Mouse (Mus musculus): ENCODE data around the gene Nme4. TPM values are rescaled to one million over a fixed set of nuclear protein-coding genes. Genes with fewer than 3 reads are reported as not detected.

Gene Nme4
- polyA plus RNA-seq, 1 experiment from 2014 or later, result 122 TPM

DNA sequence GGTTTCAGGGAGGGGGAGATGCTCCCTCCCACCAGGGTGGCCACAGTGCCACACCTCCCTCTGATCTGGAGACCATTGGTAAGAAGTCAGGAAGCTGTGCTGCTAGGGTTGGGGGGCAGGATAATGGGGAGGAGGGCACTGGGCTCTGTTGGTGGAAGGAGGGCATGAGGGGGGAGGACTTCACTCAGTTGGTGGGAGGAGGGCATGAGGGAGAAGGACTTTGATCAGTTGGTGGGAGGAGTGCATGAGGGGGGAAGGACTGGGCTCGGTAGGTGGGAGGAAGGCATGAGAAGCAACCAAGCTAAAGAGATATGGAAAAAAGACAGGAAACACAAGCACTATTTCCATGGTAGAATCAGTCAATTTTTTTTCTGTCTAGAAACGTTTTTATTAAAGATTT is 14.5 kb downstream of the Nme4 start:
- no peak for ATAC-seq (ENCODE audit: insufficient number of reproducible peaks, insufficient read depth, low FRiP score, low TSS enrichment)
- Histone ChIP-seq H3K9me3 (no peaks in the 10 kb centered on the region), H3K9ac (no peak overlapping the region), H3K36me3 (peaks cover 13% of the 10 kb centered on the region), H3K27ac (no peak overlapping the region), H3K4me2 (replicated peaks) (no peak overlapping the region), H3K27me3 (no peaks in the 10 kb centered on the region), H3K4me1 (no peaks in the 10 kb centered on the region), H3K4me3 (no peak overlapping the region)
- WGBS, result 45% methylated on average over 2 of the region's 2 CpGs

GRCm38 (mm10) chr17:26078851-26079250 is 16.6 kb downstream of the Nme4 start:
- Histone ChIP-seq H3K4me1 (no peaks in the 10 kb centered on the region), H3K9ac (no peak overlapping the region), H3K36me3 (peaks cover 11% of the 10 kb centered on the region), H3K4me2 (replicated peaks) (no peak overlapping the region), H3K27me3 (no peaks in the 10 kb centered on the region), H3K9me3 (no peaks in the 10 kb centered on the region), H3K4me3 (no peak overlapping the region), H3K27ac (no peak overlapping the region)
- WGBS, result 87% methylated on average over 2 of the region's 2 CpGs
- ATAC-seq (ENCODE audit: insufficient number of reproducible peaks, insufficient read depth, low FRiP score, low TSS enrichment), result no peak

DNA sequence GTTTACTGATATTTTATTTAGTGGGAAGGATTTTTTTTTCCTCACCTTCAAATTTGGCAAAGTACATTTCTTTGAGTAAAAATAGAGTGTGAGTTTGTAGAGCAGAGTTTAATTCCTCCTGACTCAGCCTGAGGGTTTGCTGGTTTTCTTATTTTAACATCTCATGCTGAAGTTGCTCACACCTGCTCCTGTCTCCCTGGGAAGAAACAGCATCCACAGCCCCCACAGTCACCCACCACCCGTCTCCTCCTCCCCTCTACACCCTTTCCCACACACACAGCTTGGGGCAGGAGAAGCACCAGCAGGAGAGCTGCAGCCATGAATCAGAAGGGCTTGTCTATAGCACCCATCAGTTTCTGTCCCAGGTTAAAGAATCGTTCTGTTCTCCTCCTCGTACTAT is 20.2 kb downstream of the Nme4 start:
- no peaks in the 10 kb centered on the region for H3K36me3 ChIP-seq
- H3K4me3 ChIP-seq, result no peak overlapping the region
- H3K27me3 ChIP-seq, result no peaks in the 10 kb centered on the region; the same call in 1 of the 2 replicates
- H3K4me1 ChIP-seq, result no peaks in the 10 kb centered on the region
- H3K9ac ChIP-seq, result no peak overlapping the region
- 60% methylated on average over 3 of the region's 3 CpGs for WGBS
- no peaks in the 10 kb centered on the region for H3K9me3 ChIP-seq
- no peak for ATAC-seq (ENCODE audit: insufficient number of reproducible peaks, insufficient read depth, low FRiP score, low TSS enrichment)
- H3K27ac ChIP-seq, result no peak overlapping the region
- no peak overlapping the region for H3K4me2 ChIP-seq (replicated peaks)

DNA sequence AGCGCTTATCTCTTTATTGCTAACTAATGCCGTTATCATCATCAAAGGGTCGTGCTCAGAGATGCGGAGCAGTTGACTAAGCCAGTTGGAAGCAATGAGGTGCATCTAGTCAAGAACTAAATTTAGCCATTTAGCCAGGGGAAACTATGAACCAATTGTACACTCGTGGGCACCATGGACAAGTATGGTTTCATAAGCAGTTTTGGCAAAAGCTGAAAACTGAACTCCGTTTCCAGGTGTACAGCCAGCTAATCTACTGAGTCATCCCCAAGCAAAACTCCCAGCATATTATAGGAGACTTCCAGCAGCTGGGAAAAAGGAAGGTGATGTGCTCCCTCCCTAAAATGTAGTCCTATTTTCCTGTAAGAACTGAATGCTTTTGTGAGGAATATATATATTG is 25.3 kb downstream of the Nme4 start:
- H3K27ac ChIP-seq, result no peak overlapping the region
- no peak overlapping the region for H3K9ac ChIP-seq
- H3K4me2 ChIP-seq (replicated peaks), result peak overlapping the region; percentile 100
- WGBS, result 40% methylated on average over 6 of the region's 6 CpGs
- peaks cover 35% of the 10 kb centered on the region for H3K4me1 ChIP-seq
- ATAC-seq (ENCODE audit: insufficient number of reproducible peaks, insufficient read depth, low FRiP score, low TSS enrichment), result no peak
- peak overlapping the region; percentile 83 for H3K4me3 ChIP-seq
- peaks cover 4% of the 10 kb centered on the region for H3K36me3 ChIP-seq
- no peaks in the 10 kb centered on the region; the same call in 1 of the 2 replicates for H3K27me3 ChIP-seq
- H3K9me3 ChIP-seq, result no peaks in the 10 kb centered on the region

DNA sequence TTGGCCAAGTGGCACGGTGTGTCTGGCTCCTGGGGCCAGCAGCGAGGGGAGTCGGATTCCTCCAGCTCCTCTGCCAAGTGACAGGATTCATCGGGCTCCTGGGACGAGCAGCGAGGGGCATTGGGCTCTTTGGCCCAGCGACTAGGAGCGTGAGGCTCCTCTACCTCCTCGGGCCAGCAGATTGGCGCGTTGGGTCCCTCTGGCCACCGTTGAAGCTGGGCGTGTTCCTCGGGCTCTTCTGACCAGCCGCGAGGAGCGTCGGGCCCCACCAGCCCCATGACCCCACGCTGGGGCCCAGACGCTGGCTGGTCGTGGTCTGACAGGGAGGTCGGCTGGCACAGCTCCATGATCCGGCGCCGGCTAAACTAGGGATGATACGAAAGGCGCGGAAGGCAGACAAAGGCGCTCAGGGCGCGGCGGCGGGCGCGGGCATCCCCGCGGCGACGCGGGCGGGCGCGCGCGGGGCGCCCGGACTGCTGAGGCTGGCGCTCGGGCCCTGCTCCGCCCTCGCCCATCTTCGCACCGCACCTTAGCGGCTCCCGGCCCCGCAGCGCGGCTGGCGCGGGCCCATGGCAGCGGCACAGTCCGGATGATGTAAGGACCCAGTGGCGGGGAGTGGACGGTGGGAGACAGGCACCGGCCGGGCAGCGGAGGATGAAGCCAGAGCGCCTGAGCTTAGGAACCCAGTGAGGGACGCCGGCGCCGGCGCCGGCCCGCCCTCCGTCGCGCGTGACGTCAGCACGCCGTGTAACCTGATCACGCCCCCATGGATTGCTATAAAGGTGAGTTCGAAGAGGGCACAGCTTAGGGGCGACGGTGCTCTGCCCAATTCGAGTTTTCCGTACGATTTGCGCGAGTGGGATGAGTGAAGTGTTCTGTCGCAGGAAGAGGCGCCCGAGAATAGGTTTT is 26.3 kb downstream of the Nme4 start, which contains the start of gene Rab11fip3:
TSS of gene Rab11fip3 (minus strand) at position 725 of the 909 bp plus-strand sequence.
- Histone ChIP-seq H3K27ac (peak within 1 kb of the TSS; percentile 74; the same call in 1 of the 2 replicates), H3K4me1 (peaks cover 42% of the 10 kb centered on the region), H3K36me3 (peaks cover 14% of the 10 kb centered on the region), H3K9ac (peak within 1 kb of the TSS; percentile 89), H3K4me3 (peak within 1 kb of the TSS; percentile 83), H3K27me3 (no peaks in the 10 kb centered on the region; the same call in 1 of the 2 replicates), H3K9me3 (no peaks in the 10 kb centered on the region), H3K4me2 (replicated peaks) (peak within 1 kb of the TSS; percentile 100)
- WGBS, result under 1% methylated on average over 88 of the region's 94 CpGs
- peak; percentile 80 for ATAC-seq (ENCODE audit: insufficient number of reproducible peaks, insufficient read depth, low FRiP score, low TSS enrichment)

- Histone ChIP-seq H3K36me3 (peaks cover 19% of the 10 kb centered on the region), H3K4me3 (peak overlapping the region; percentile 83), H3K27ac (0 out of 2 replicates have a peak overlapping the region, but pooled peaks have one; percentile 74), H3K9ac (peak overlapping the region; percentile 89), H3K9me3 (no peaks in the 10 kb centered on the region), H3K4me2 (replicated peaks) (peak overlapping the region; percentile 100), H3K27me3 (no peaks in the 10 kb centered on the region; the same call in 1 of the 2 replicates), H3K4me1 (peaks cover 42% of the 10 kb centered on the region)
- ATAC-seq (ENCODE audit: insufficient number of reproducible peaks, insufficient read depth, low FRiP score, low TSS enrichment), result no peak
- 1% methylated on average over 44 of the region's 44 CpGs for WGBS
These were observed 27.2 kb downstream of the Nme4 start for GRCm38 (mm10) chr17:26068024-26068830.

DNA sequence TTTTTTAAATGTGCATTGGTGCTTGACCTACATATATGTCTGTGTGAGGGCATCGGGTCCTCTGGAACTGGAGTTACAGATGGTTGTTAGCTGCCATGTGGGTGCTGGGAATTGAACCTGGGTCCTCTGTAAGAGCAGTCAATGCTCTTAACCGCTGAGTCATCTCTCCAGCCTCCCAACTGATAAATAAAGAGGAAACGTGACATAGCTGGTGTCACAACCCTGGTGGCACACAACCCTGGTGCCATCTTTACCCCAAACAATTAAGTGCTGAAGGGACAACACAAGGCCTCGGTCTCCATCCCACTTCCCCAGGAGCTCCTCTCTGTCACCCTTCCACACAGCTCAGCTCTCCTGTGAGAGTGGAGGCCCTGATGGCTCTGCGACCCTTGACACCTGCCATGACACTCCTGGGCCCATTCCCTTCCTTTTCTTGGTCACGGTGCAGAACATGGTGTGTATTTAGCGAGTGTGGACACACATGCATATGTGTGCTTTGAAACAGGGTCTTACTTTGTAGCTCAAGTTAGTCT is 28.8 kb downstream of the Nme4 start:
- no peaks in the 10 kb centered on the region; the same call in 1 of the 2 replicates for H3K27me3 ChIP-seq
- H3K4me1 ChIP-seq, result peaks cover 42% of the 10 kb centered on the region
- no peaks in the 10 kb centered on the region for H3K9me3 ChIP-seq
- H3K9ac ChIP-seq, result peak overlapping the region; percentile 89; the same call in 1 of the 2 replicates
- H3K36me3 ChIP-seq, result peaks cover 32% of the 10 kb centered on the region
- H3K4me3 ChIP-seq, result peak overlapping the region; percentile 83
- H3K4me2 ChIP-seq (replicated peaks), result peak overlapping the region; percentile 100
- no peak overlapping the region for H3K27ac ChIP-seq
- WGBS, result 88% methylated on average over 7 of the region's 7 CpGs
- no peak for ATAC-seq (ENCODE audit: insufficient number of reproducible peaks, insufficient read depth, low FRiP score, low TSS enrichment)

GRCm38 (mm10) chr17:26064916-26065315 is 30.5 kb downstream of the Nme4 start:
- no peak overlapping the region for H3K27ac ChIP-seq
- peaks cover 40% of the 10 kb centered on the region for H3K4me1 ChIP-seq
- H3K9me3 ChIP-seq, result no peaks in the 10 kb centered on the region
- no peak overlapping the region for H3K4me2 ChIP-seq (replicated peaks)
- no peak overlapping the region for H3K4me3 ChIP-seq
- ATAC-seq (ENCODE audit: insufficient number of reproducible peaks, insufficient read depth, low FRiP score, low TSS enrichment), result no peak
- peaks cover 32% of the 10 kb centered on the region for H3K36me3 ChIP-seq
- no peak overlapping the region for H3K9ac ChIP-seq
- WGBS, result 82% methylated on average over 6 of the region's 6 CpGs
- no peaks in the 10 kb centered on the region for H3K27me3 ChIP-seq

GRCm38 (mm10) chr17:26057787-26058567 is 37.4 kb downstream of the Nme4 start:
- Histone ChIP-seq H3K36me3 (peaks cover 43% of the 10 kb centered on the region), H3K4me1 (peaks cover 13% of the 10 kb centered on the region; the same call in 1 of the 2 replicates), H3K4me2 (replicated peaks) (no peak overlapping the region), H3K27ac (no peak overlapping the region), H3K9me3 (no peaks in the 10 kb centered on the region), H3K27me3 (no peaks in the 10 kb centered on the region), H3K4me3 (no peak overlapping the region), H3K9ac (no peak overlapping the region)
- no peak for ATAC-seq (ENCODE audit: insufficient number of reproducible peaks, insufficient read depth, low FRiP score, low TSS enrichment)
- WGBS, result 73% methylated on average over 9 of the region's 9 CpGs

- 90% methylated on average over 8 of the region's 8 CpGs for WGBS
- H3K27ac ChIP-seq, result no peak overlapping the region
These were observed 38.1 kb downstream of the Nme4 start for GRCm38 (mm10) chr17:26057278-26057677.

DNA sequence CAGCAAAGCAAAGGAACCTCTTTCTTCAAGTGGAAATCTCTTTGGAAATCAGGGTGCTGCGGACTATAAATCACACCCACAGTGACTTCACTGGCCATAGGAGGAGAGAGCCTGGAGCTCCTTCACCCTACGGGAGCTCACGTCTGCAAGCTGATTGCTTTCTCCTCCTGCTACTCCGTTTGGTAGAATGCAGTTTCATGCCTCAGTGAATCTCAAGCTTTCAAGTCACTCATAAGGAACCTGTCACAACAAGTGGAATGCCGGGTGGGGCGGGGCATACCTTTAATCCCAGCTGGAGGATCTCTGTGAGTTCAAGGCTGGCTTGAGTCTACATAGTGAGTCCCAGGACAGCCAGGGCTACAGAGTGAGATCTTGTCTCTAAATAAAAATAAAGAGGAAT is 40.2 kb downstream of the Nme4 start:
- 61% methylated on average over 6 of the region's 6 CpGs for WGBS
- Histone ChIP-seq H3K27ac (no peak overlapping the region), H3K4me3 (no peak overlapping the region), H3K4me2 (replicated peaks) (no peak overlapping the region), H3K9ac (no peak overlapping the region), H3K4me1 (peaks cover 13% of the 10 kb centered on the region; the same call in 1 of the 2 replicates), H3K27me3 (no peaks in the 10 kb centered on the region), H3K36me3 (peaks cover 33% of the 10 kb centered on the region), H3K9me3 (no peaks in the 10 kb centered on the region)
- no peak for ATAC-seq (ENCODE audit: insufficient number of reproducible peaks, insufficient read depth, low FRiP score, low TSS enrichment)

More at GRCm38 (mm10) chr17:26057278-26057677, 38.1 kb downstream of the Nme4 start:
- H3K4me1 ChIP-seq, result peaks cover 13% of the 10 kb centered on the region; the same call in 1 of the 2 replicates
- H3K9ac ChIP-seq, result no peak overlapping the region
- no peaks in the 10 kb centered on the region for H3K9me3 ChIP-seq
- ATAC-seq (ENCODE audit: insufficient number of reproducible peaks, insufficient read depth, low FRiP score, low TSS enrichment), result no peak
- H3K27me3 ChIP-seq, result no peaks in the 10 kb centered on the region
- H3K4me2 ChIP-seq (replicated peaks), result no peak overlapping the region
- H3K4me3 ChIP-seq, result no peak overlapping the region
- peaks cover 37% of the 10 kb centered on the region for H3K36me3 ChIP-seq
